Mouse (Mus musculus) naive thymus-derived CD4-positive, alpha-beta T cell, adult 2 months (primary cell): ENCODE measurements around the gene Hp1bp3.
A peak's percentile ranks its signal among the peaks of the same experiment; 100 is the strongest.

ENCODE experiments used
- DNase-seq: peaks from one replicate; pipeline ENCODE4 v3.0.0-alpha.2; 2011; ENCODE audit warnings: low read depth

Gene Hp1bp3

GRCm38 (mm10) chr4:138222396-138222795, 6.3 kb downstream of the Hp1bp3 start:
- peak; percentile 59 for DNase-seq

- peak; percentile 58 for DNase-seq
Observed at GRCm38 (mm10) chr4:138223623-138224022, 7.5 kb downstream of the Hp1bp3 start.

- no peak for DNase-seq
Observed at GRCm38 (mm10) chr4:138246756-138247665, 30.9 kb downstream of the Hp1bp3 start.

GRCm38 (mm10) chr4:138250088-138250960, 34.2 kb downstream of the Hp1bp3 start, which contains the start of the genes Sh2d5 and Kif17:
Sh2d5 (plus strand) TSS chr4:138250403.
Kif17 (plus strand) TSS chr4:138250435.
- peak; percentile 76 for DNase-seq

GRCm38 (mm10) chr4:138251819-138252218, 35.7 kb downstream of the Hp1bp3 start:
- peak; percentile 47 for DNase-seq

GRCm38 (mm10) chr4:138252231-138252630, 36.1 kb downstream of the Hp1bp3 start:
- no peak for DNase-seq

- no peak for DNase-seq
Observed at GRCm38 (mm10) chr4:138257116-138257687, 41.1 kb downstream of the Hp1bp3 start.

- no peak for DNase-seq
Observed at GRCm38 (mm10) chr4:138258663-138259062, 42.6 kb downstream of the Hp1bp3 start.

GRCm38 (mm10) chr4:138259482-138259881, 43.4 kb downstream of the Hp1bp3 start:
- DNase-seq, result no peak

- peak; percentile 88 for DNase-seq
Observed at GRCm38 (mm10) chr4:138261843-138262681, 46.0 kb downstream of the Hp1bp3 start.

GRCm38 (mm10) chr4:138267869-138268268, 51.8 kb downstream of the Hp1bp3 start:
- no peak for DNase-seq

GRCm38 (mm10) chr4:138272011-138272997, 56.2 kb downstream of the Hp1bp3 start:
- DNase-seq, result no peak

GRCm38 (mm10) chr4:138278346-138278745, 62.2 kb downstream of the Hp1bp3 start:
- DNase-seq, result no peak

GRCm38 (mm10) chr4:138282834-138283233, 66.7 kb downstream of the Hp1bp3 start:
- peak; percentile 93 for DNase-seq

- DNase-seq, result no peak
Observed at GRCm38 (mm10) chr4:138286411-138286810, 70.3 kb downstream of the Hp1bp3 start.

- no peak for DNase-seq
Observed at GRCm38 (mm10) chr4:138288691-138289090, 72.6 kb downstream of the Hp1bp3 start.

- no peak for DNase-seq
Observed at GRCm38 (mm10) chr4:138292028-138292427, 75.9 kb downstream of the Hp1bp3 start.

- DNase-seq, result no peak
Observed at GRCm38 (mm10) chr4:138293261-138293948, 77.3 kb downstream of the Hp1bp3 start.

- no peak for DNase-seq
Observed at GRCm38 (mm10) chr4:138293949-138294550, 78.0 kb downstream of the Hp1bp3 start.
